Mouse (Mus musculus) megakaryocyte, embryonic 14.5 days (primary cell): ENCODE results near the gene Diexf.

Experiments
- FLI1 ChIP-seq: IDR thresholded peaks from 2 replicates; pipeline ENCODE4 v1.6.1; 2012; ENCODE audit warnings: low read length, inconsistent platforms, mixed read lengths
- GATA1 ChIP-seq: IDR thresholded peaks from 3 replicates; pipeline ENCODE4 v1.6.1; 2012; ENCODE audit warnings: mixed read lengths, low read length, inconsistent platforms, borderline replicate concordance

- TF ChIP-seq GATA1: no peak
- no peak for TF ChIP-seq FLI1
These were observed 39.8 kb upstream of the Diexf start for GRCm38 (mm10) chr1:193169856-193170255.
